Mouse (Mus musculus) naive thymus-derived CD4-positive, alpha-beta T cell, adult 2 months (primary cell): ENCODE results near the gene Arhgap20.

Source experiments
- DNase-seq: peaks from one replicate; pipeline ENCODE4 v3.0.0-alpha.2; 2011; ENCODE audit warnings: low read depth

Arhgap20 gene

GRCm38 (mm10) chr9:51799156-51799555, 34.0 kb downstream of the Arhgap20 start:
- no peak for DNase-seq

DNA sequence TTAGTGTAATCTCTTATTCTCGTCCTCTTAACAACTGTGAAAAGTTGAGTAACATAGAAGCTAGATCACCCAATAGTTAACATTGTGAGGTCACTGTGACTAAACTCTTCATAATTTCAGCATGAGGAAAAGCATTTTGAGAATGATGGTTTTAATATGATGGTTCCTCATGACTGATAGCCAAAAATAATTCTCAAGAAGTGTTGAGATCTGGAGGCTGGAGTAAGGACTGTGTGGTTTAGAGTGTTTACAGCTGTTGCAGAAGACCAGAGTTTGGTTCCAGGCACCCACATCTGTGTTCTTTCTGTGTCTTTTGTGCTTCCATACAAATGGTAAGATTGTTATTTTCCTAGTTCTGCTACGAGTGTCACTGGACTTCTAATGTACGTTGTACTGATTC, 42.1 kb downstream of the Arhgap20 start:
- no peak for DNase-seq

DNA sequence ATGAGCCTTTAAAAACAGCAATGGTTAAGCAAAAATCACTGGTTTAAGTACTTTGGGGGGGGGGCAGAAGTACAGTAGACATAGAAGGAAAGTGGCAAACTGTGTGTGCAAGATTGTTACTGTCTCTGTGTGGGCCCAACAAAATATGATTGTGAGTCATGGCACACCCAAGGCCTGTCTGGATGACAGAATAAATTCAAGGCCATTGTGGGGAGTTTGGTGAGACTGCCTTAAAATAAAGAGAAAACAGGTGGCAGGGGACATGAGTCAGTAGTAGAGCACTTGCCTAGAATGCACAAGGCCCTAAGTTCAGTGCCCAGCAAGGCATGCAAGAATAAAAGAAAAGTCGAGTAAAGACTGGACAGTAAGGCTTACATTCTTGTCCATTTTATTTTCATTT, 47.8 kb downstream of the Arhgap20 start:
- DNase-seq = no peak

DNA sequence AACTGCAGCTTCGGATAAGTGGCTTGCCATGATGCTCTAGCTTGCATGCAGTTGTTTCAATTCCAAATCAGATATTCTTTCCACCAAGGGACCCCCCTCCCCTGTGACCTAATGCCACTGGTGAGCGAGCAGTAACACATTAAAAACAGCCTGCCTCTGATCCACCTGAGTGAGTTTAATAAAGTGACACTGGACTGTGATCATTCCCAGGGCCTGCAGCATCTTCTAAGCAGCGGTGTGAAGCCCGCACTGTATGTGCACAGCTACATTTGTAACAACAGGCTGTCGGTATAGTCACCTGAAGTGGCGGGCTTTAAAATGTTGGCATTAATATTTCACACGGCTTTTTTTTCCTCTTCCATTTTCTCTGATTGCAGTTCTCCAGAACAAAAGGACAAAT, 59.4 kb downstream of the Arhgap20 start:
- DNase-seq = no peak

DNA sequence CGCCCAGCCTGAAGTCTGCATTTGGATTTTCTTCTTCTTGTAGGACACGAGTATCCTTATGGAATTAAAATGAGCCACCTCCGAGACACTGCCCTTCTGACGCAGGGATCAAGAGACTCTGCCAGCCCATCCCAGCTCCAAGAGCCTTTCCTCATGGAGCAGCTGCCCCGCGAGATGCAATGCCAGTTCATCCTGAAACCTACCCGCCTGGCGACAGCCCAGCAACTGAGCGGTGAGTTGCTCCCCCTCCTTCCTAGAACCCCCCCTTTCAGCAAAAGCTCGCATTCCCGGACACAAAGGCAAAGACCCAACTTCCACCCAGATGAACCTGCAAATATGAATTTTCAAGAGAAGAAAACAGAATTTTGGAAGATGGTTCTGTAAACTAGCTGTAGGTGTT, 66.5 kb downstream of the Arhgap20 start:
- DNase-seq = no peak

DNA sequence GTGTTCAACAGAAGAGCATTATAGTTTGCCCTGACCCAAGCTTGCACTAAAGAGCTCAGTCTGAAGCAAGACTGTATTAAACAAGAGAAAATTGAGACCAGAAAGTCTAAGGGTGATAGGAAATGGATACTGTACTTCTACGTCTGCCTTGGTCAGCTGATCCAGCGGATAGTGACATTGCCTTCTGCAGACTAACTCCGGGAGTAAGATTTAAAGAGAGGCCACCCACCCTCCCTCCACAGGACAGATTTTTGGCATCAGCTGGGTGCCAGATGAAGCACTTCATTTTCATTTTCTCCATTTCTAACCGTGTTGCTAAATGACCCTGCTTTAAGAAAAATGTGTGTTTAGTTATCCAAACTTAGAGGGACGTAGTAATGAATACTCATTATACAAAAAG, 67.2 kb downstream of the Arhgap20 start:
- no peak for DNase-seq

DNA sequence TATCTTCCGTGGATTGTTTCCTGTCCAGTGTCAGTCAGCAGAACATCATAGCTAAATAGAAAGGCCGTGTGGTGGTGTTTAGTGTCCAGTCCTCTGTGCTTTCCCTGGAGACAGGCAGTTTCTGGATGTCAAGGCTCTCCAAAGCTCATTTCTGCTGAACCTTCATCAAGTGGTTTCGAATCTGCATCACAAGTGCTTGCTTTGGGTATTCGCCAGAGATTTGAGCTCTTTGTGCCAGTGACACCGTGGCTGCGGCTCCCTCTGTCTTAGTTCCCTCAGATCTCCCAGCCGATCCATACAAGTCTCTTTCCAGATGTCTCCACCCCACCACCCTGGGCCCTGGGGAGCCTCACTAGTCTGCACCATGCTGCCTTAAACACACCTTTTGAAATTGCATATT, 72.6 kb downstream of the Arhgap20 start:
- no peak for DNase-seq

DNA sequence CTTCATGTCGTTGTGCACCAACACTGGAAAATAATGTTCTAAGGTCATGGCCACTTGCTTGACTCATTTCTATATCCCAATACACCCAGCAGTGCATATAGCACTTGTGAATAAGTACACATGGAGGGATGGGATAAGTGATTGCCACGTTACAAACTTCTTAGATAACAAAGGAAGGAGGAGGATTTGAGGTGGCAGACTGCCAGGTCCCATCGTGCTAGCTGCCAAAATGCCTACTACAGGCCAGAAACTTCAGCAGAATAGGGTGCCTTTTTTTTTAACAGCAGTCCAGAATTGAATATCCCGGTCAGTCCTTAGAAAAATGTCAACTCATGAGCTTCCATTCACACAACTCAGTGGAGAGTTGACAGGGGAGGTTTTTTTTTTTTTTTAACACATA, 78.1 kb downstream of the Arhgap20 start:
- DNase-seq = no peak

GRCm38 (mm10) chr9:51845796-51846195, 80.7 kb downstream of the Arhgap20 start:
- DNase-seq = peak; percentile 22

DNA sequence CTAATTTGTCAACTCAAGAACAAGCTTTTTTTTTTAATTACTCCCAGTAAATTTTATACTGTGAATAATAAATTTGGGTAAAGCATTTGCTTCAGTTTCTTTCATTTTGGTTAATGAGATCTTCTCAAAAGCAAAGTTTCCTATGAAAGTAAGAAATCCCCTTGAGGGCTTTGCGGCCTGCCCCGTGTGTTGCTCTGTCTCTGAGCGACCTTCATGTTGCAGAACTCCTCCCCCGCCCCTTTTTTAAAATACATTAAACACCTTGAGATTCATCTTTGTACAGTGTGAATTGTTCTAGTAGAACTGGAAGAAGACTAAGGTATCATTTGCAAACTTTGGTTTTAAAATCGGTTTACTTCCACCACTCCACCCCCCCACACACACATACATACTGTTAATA, 88.6 kb downstream of the Arhgap20 start:
- no peak for DNase-seq

DNA sequence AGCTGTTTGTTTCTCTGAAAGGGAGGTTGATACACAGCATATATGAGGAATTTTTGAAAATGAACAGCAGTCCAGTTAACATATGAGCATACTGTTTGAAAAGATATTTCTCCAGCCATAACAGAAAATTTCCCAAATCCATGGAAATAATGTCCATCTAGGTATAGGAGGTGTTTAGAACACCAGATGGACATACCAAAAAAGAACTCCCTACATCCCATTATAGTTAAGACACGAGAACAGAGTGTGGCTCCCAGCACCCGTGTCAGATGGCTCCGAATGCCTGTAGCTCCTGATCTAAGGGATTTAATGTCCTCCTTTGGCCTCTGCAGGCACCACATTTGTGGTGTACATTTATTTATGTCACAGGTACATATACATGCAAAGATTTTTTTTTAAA, 99.1 kb downstream of the Arhgap20 start:
- no peak for DNase-seq

DNA sequence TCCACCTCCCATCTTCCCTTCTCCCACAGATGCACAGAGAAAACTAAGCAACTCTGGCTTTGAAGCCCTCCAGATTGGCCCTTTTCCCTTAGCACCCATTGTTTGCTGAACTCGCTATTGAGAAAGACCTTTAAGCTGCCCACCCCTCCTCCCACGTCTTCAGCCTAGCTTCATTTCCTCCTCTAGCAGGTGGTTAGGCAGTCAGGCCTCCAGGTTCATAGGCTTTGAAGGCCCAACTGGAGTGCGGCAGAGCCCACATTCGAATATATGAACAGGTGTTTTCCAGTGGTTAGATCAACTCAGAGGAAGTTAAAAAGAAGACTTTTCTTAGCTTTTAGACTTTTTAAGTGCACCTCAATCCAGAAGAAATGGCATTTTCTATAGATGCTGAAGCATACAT, 101.5 kb downstream of the Arhgap20 start:
- DNase-seq = peak; percentile 52

DNA sequence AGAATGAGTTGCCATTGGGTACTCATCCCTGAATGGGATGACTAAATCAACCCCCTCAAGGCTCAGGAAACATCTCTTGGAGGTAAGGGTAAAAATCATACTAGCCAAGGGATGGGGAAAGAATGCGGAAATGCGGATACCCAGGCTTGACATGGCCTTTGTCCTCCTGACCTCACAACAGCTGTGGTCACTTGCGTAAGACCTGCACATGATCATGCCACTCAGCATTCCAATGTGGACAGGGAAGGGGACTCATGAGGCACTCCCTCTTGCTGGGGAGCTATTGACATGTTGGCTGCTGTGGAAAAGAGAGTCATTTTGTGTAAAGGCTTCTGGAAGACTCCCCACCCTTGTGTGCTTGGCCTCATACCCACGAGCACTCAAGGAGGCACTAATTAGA, 103.9 kb downstream of the Arhgap20 start:
- no peak for DNase-seq

- no peak for DNase-seq
Observed at GRCm38 (mm10) chr9:51874348-51874747, 109.2 kb downstream of the Arhgap20 start.

- DNase-seq = no peak
Observed at GRCm38 (mm10) chr9:51875531-51875930, 110.4 kb downstream of the Arhgap20 start.

- no peak for DNase-seq
Observed at GRCm38 (mm10) chr9:51881386-51881785, 116.2 kb downstream of the Arhgap20 start.

- DNase-seq = no peak
Observed at GRCm38 (mm10) chr9:51881881-51882280, 116.7 kb downstream of the Arhgap20 start.

DNA sequence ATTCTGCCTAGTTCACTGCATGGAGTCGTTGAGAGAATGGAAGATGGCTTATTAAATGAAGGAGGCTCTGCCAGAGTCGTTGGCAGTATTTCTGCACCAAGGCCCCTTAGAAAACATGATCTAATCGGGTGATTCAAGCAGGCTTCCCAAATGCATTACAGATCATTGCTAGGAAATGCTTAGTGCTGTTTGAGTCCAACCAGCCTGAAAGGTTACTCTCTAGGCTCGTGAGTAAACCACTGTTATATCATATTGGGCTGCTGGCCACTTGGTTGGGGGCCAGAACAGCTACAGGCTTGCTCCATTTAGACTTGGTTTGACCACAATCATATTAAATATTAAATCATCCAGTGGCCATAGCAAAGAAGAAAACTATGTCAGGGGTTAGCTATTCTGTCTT, 118.2 kb downstream of the Arhgap20 start:
- no peak for DNase-seq

DNA sequence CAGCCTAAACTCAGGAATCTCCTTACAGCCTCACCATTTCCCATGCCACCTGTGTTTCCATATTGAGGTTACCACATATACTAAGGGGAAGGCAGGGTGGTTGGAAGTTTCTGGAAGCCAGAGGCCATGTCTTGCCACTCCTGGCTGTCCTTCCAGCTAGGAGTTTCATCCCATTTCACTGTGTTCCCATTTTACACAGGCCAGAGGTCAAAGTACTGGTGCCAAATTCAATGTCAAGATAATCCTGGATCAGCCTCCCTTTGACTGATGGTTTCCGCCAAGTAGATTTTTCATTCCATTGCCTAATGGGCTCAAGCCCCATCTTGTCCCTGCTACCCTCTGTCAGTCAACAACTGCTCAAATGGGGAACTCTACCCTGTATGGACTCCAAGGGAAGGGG, 127.8 kb downstream of the Arhgap20 start:
- DNase-seq = no peak
